Mouse (Mus musculus) kidney, adult 11 months (tissue): ENCODE data around the gene 4930404N11Rik.

Experiments used
- DNase-seq: peaks from one replicate; pipeline ENCODE4 v3.0.0; 2022

Gene 4930404N11Rik

GRCm38 (mm10) chr10:81327959-81328358, 37.7 kb downstream of the 4930404N11Rik start:
- DNase-seq: no peak

- DNase-seq: peak; percentile 70
These were observed 38.8 kb downstream of the 4930404N11Rik start for GRCm38 (mm10) chr10:81326858-81327257.

- no peak for DNase-seq
These were observed 39.8 kb downstream of the 4930404N11Rik start for GRCm38 (mm10) chr10:81325781-81326180.

GRCm38 (mm10) chr10:81325176-81325575, 40.4 kb downstream of the 4930404N11Rik start:
- DNase-seq: no peak

GRCm38 (mm10) chr10:81323791-81324530, 41.7 kb downstream of the 4930404N11Rik start:
- no peak for DNase-seq

GRCm38 (mm10) chr10:81323141-81323775, 42.4 kb downstream of the 4930404N11Rik start:
- no peak for DNase-seq

- DNase-seq: no peak
These were observed 43.2 kb downstream of the 4930404N11Rik start for GRCm38 (mm10) chr10:81322444-81322843.

GRCm38 (mm10) chr10:81321436-81321835, 44.2 kb downstream of the 4930404N11Rik start:
- no peak for DNase-seq

GRCm38 (mm10) chr10:81320550-81321347, 44.9 kb downstream of the 4930404N11Rik start, which contains the start of gene Cactin:
Gene Cactin, plus strand, starts transcription at chr10:81321103.
- peak; percentile 100 for DNase-seq

- DNase-seq: peak; percentile 56
These were observed 45.7 kb downstream of the 4930404N11Rik start for GRCm38 (mm10) chr10:81319741-81320549.

- no peak for DNase-seq
These were observed 46.3 kb downstream of the 4930404N11Rik start for GRCm38 (mm10) chr10:81319330-81319699.

GRCm38 (mm10) chr10:81318589-81319329, 46.9 kb downstream of the 4930404N11Rik start:
- peak; percentile 49 for DNase-seq

GRCm38 (mm10) chr10:81317273-81317672, 48.3 kb downstream of the 4930404N11Rik start:
- peak; percentile 78 for DNase-seq

- no peak for DNase-seq
These were observed 49.1 kb downstream of the 4930404N11Rik start for GRCm38 (mm10) chr10:81316338-81317060.

- DNase-seq: no peak
These were observed 50.0 kb downstream of the 4930404N11Rik start for GRCm38 (mm10) chr10:81315587-81315986.

- no peak for DNase-seq
These were observed 51.4 kb downstream of the 4930404N11Rik start for GRCm38 (mm10) chr10:81314201-81314600.

GRCm38 (mm10) chr10:81313581-81313980, 52.0 kb downstream of the 4930404N11Rik start:
- DNase-seq: no peak
